Comparison of ENCODE assay signal across 8 mouse cellular contexts in genomic region chr16:84621300-84622031, GRCm38 (mm10).
A peak's percentile ranks its signal among the peaks of the same experiment; 100 is the strongest.
DNase-seq lines count a peak whose midpoint lies in the region; ATAC-seq and TF ChIP-seq lines count a peak whose summit lies in the region.

No protein-coding gene starts in this region.

- peaks cover 5% of the 10 kb centered on the region for H3K27me3 ChIP-seq in Patski

- DNase-seq in layer of hippocampus, adult 11-12 months (ENCODE audit: low spot score) = peak; percentile 17
- DNase-seq in layer of hippocampus, adult 9-10 months (ENCODE audit: low spot score) = no peak
- peak; percentile 20 for DNase-seq in Patski (ENCODE audit: low read depth, low spot score)
- peak; percentile 17 to 47 for DNase-seq in frontal cortex, postnatal 36 days (ENCODE audit: low spot score in 2 of 2)
- peak; percentile 17 to 19 for DNase-seq in kidney, adult 8-10 months
- DNase-seq in lung, adult 18-20 months = peak; percentile 22 to 32
- peak; percentile 33 to 48 for DNase-seq in spleen, postnatal 36 days (ENCODE audit: low spot score in 2 of 2)
- DNase-seq in cerebellum, adult 11 months = no peak

- in situ Hi-C loops in Patski (cut with MboI; ENCODE audit: low pct_unique_long_range_greater_than_20kb) = no loop called here

- TF ChIP-seq CTCF in Patski (IDR thresholded peaks at IDR 0.05) = no peak

- peak; percentile 62 for ATAC-seq in Patski

- CTCF ChIA-PET in Patski (lab: Charles Lee) = interaction anchor here (1.0 kb wide), 1 partner anchor 23 kb away, joined by 3 read pairs; no protein-coding TSS in a partner anchor

- POLR2A ChIA-PET in Patski (lab: Charles Lee) = no interaction called here

Comparison
In these comparisons a context has a peak if more than half of its experiments do, and no peak if none do; other contexts are left out.
1. DNase-seq: peak in layer of hippocampus, adult 11-12 months (single experiment), Patski (single experiment), frontal cortex, postnatal 36 days (2 of 2), kidney, adult 8-10 months (2 of 2), lung, adult 18-20 months (2 of 2) and spleen, postnatal 36 days (2 of 2); none in layer of hippocampus, adult 9-10 months (single experiment) and cerebellum, adult 11 months (single experiment).